Mouse (Mus musculus): ENCODE measurements at regions not wholly inside any gene's neighbourhood (a gene's known extent, or its start where the extent isn't known, plus 50 kb on each side); places are given as distances from the start of the nearest gene placed in this dataset.

DNA sequence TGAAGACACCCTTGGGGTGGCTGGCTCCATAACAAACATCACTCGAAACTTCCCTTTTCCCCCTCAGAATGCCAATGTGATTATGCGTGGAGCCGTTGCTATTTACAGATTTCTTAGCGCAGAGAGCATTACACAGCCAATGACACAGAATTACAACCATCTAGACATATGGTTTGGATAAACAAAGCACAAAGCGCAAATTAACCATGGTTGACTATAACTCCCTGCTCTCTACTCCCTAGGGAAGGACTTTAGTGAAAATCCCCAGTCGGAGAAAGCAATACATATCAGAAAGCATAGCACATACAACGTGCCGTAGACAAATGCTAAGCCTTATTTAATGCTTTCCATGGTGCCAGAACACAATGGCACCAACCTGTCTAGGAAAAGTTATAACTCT is 131.8 kb downstream of the Tshz3 start:
- DNase-seq (ENCODE audit: low spot score in 2 of 2): no peak

DNA sequence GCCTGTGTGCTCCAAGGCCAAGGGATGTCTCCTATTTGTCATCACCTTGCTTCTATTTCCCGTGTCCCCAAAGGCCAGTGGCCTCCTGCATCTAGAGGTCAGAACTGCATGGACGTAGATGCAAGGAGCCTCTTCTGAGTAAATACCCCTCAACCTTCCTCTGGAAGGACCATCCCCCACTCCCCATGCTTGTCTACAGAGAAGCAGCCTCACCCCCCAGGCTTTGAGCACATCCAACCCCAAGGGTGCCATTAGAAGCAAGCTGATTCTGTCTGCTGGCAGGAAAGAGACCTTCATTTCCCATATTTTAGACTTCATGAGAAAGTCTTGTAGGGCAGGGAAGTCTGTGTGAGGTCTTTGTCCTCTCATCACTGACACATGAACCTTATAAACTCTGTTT is 132.2 kb downstream of the Tshz3 start:
- no peak for DNase-seq (ENCODE audit: low spot score in 2 of 2)

DNA sequence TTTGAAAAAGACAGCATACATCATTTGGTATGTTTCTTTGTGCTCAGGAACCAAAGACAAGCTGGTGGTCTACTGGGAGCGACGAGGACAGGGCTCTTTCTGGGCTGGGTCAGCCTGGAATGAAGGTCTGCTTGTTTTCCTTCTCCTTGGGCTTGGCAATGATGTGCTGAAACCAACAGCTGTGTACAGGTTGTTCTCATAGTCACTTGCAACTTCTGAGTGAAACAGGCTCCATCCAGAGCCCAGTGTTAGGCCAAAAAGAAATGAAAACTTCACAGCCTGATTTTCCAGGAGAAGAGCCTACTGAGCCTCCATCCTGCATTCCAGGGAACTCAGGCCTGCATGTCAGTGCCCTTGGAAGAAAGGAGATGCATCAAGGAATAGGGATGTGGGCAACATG is 150.4 kb downstream of the Tshz3 start:
- no peak for DNase-seq (ENCODE audit: low spot score in 2 of 2)

DNA sequence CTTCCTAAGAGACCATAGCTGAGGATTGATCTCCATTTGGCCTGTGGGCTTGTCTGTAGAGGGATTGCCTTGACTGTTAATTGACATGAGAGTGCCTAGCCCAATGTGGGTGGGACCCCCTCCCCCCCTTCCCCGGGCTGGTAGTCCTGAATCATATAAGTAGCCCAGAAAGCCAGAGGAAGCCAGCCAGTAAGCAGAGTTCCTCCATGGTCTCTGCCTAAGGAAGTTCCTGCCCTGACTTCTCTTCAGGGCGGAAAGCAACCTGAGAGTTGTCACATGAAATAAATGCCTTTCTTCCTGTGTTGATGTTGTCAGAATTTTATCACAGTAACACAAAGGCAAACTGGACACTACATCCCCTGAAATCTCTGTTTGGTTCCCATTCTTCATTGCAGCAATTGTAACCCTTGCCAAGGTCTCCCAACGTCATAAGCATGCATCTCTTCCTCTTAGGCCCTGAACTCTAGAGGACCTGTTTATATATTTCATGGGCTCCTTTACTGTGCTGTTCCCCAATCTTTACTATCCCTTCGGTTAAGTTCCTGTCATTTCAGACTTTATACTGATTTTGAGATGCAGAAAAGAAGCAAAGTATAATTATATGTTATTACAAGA is 153.5 kb downstream of the Tshz3 start:
- no peak for DNase-seq (ENCODE audit: low spot score in 2 of 2)

DNA sequence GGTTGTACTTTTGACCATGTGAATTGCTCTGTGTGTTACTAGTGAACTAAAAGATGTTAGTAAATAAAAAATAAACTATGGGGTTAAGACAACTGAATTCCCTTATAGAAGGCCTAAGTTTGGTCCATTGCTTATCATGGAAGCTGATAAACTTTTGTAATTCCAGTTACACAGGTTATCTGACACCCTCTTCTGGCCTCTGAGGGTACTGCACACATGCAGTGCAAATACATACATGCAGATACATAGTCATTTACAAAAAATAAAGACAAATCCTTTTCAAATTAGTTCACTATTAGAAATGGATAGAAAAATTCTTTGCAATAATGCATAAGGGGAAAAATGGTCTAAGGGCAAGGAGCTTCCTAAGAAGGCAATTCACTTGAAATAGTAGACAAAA is 156.4 kb downstream of the Tshz3 start:
- no peak for DNase-seq (ENCODE audit: low spot score in 2 of 2)

DNA sequence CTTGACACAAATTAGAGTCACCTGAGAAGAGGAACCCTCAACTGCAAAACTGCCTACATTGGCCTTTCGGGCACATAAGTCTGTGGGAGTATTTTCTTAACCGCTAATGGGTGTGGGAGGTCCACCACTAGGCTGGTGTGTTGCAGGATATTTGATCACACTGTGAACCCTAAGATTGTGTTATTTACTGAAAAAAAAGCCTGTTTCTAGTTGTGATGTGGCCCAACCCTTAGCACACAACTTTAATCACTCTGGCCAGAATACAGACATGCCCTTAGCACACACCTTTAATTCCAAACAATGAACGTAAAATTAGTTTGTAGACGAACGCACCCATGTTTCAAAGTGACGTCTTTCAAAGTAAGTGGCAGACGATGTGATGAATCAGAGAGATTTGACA is 161.5 kb downstream of the Tshz3 start:
- DNase-seq (ENCODE audit: low spot score in 2 of 2): no peak

DNA sequence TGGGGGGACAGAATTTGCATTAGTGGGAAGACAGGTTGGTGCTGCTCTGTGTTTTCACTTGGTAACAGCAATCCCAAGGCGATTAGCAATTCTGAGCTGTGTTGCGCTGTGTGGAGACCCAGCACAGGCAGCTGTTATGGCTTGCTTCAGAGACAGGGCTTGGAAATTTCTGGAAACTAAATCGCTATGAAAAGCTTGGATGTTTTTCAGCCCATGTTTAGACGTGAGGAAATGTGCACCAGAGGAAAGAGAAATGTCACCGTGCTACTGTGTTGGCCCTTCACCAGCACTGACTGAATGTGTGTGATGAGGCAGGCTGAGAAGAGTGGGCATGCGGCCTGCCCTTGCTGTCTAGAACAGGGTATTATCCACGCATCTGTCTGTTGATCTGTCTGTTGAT is 164.6 kb downstream of the Tshz3 start:
- no peak for DNase-seq (ENCODE audit: low spot score in 2 of 2)

DNA sequence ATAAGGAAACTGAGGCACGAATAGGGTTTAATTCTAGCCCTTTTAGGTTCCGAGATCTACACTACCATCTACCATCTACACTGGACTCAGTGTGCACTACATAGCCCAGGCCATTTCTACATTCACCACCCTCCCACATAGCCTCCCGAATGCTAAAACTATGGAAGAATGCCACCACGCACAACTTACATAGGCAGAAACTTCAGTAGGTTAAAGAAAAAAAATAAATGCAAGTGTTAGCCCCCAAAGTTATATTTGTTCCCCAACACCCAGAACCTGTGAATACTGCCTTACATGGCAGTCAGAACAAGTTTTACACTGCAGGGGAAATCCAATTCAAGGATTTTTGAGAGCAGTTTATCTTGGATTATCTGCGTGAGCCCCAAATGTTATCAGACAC is 165.8 kb downstream of the Tshz3 start:
- no peak for DNase-seq (ENCODE audit: low spot score in 2 of 2)

DNA sequence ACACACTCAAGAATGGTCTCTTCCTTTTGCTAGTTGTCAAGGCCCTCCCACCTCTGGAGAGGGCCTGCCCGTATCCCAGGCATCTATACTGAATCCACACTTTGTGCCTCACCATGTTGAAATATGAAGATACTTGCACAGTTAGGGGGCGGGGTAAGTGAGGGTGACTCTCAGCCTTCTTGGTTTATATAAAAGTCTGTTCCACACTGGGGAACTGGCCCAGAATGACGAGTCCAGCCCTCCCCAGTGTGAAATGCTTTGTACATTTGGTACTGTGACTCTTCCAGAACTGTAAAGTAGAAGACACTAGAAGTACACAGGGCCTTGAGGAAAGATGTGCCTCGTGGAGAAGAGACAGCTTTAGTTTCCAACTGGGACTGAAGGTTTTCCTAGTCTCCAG is 166.8 kb downstream of the Tshz3 start:
- no peak for DNase-seq (ENCODE audit: low spot score in 2 of 2)

DNA sequence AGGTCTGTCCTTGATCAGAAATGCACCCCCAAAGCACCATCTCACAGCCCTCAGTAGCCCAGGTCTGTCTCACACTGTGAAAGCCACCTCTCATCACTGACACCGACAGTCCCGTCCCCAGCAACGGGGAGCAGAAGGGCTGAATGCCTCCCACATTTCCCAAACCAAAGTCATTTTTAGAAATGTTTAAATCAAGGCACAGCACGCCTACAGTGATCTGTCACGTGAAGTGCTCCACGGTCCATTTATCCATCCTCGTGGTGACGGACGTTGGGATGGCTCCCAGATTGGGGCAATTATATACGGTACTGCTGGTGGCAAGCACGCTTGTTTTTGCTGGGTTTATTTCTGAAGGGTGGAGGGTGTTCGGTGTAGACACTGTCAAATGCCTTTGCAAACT is 168.7 kb downstream of the Tshz3 start:
- DNase-seq (ENCODE audit: low spot score in 2 of 2): no peak

DNA sequence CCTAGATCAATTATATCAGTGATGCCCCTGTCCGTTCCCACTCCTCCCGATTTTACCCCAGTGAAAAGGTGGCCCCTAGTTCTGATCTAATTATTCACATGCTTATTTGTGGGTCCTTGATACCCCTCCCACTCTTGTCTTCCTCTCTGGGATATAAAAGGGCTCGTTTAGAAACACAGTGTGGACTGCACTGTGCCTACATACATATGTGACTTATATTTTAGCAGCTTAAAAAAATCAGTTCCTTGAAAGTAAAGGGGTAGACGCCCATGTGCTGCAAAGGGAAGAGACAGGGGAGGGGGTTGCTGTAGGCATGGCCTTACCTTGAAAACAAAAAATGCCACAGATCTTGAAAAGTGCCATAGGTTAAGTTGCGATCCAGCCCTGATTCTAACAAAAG is 176.1 kb downstream of the Tshz3 start:
- no peak for DNase-seq (ENCODE audit: low spot score in 2 of 2)

DNA sequence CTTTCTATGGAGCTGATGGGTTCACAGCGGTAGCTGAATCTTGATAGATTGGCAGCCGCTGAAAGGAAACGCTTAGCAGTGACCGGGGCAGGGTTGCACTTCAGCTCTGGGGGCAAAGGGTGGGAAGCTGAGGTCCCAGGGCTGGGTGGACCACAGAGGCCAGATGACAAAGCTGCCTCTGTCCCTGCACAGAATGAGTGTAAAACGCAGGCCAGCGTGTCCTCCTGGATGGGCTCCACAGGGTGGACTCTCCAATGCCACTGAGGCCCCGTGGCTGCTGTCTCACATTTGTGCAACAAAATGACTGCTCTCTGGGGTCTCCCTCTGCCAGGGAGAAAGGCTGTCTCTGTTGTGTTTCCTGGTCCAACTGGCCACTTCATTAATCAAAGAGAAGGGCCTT is 179.8 kb downstream of the Tshz3 start:
- DNase-seq (ENCODE audit: low spot score in 2 of 2): no peak

DNA sequence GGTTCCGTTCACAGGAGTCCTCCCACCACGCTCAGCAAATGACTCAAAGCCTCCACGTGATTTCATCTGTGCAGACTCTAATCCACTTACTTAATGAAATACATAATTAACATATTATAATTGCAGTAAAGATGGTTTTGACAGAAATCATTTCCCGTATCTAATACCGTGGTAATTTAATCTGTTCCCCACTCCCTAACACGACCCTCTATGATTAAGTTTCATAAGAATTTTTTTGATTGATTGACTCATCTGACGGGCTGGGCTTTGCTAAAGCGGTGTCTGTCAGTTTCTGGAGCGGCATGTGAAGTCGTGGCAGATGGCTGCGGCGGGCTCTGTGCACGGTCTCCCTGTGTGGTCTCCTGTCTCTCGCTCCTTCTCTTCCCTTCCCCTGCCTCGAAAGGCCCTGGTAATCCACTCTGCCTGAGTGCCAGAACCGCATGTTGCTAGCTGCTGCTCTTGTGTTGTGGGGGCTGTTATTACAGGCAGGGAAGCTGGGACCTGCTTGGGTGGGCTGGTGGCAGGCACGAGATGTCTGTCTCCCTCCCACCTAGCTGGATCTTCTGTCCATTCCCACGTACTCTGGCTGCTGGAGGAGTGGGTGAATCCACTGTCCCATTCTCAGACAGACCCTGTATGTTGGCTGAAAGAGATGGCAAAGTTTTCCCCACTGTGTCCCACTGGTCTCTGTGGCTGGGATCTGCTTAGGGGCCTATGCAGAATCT is 195.0 kb downstream of the Tshz3 start:
- DNase-seq (ENCODE audit: low spot score in 2 of 2): peak; percentile 16 to 23

DNA sequence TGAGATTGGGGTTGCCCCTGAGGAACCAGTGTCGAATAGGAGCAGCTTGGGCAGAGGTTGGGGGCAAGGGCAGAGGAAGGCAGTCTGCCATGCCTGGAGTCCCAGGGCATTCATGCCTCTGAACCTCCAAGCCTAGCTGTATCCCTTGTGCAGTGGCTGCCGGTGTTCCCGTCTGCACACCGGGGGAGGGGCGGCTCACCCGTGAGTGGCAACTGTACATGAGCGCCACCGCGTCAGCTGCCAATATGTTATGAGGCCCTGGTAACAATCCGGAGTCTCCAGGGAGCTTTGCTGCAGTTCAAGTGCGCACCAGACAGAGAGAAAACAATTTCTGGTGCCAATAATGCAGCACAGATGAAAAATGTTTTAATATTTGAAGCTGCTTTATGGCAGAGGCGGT is 198.4 kb downstream of the Tshz3 start:
- DNase-seq (ENCODE audit: low spot score in 2 of 2): peak in 1 of 2 experiments; percentile 5

DNA sequence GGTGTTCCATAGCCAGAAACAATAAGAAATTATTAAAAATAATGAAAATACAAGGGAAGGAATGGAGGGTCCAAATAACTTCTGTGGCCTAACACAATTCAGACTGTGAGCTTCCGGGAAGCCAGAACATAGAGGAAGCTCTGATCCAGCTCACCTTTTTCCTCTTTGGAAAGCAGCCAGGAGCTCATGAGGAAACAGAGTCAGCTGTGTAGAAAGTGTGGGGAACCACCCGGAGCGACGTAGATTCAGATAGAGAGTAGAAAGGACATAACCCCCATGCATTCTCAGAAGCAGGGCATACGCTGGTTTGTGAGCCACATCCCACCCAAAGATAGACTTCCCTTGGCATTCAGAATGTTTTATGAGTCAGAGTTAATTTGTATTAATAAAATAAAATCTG is 203.6 kb downstream of the Tshz3 start:
- DNase-seq (ENCODE audit: low spot score in 2 of 2): no peak

DNA sequence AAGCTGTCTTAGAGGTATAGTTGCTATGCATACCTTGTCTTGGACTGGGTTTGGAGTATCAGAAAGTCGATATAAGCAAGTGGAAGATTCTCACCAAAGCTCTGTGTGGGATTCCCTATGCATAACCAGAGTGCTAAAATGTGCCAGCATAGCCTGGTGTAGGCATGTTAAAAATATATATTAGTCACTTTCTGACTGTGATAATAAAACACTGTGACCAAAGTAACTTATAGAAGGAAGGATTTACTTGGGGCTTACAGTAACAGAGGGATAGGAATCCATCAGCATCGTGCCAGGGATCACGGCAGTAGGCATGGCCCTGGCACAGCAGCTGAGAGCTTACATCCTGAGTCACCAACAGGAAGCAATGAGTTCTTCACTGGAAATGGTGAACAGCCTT is 215.4 kb downstream of the Tshz3 start:
- no peak for DNase-seq (ENCODE audit: low spot score in 2 of 2)

DNA sequence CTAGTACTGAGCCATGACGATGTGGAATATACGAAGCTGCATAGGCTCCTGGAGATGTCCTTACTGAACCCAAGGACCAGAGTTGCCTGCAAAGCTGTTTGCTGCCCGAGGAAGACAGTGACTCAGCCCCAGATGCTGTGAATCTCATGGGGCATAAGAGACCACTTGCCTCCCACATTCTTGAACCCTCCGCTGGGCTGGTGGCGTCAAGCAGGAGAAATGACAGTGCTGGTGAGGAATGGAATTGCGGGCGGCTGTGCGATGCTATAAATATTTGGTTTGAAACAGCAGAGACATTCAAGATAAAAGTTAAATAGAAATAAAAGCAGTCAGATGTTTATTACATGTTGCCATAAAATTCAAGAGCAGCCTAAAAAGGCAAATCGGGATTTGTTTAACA is 216.3 kb downstream of the Tshz3 start:
- no peak for DNase-seq (ENCODE audit: low spot score in 2 of 2)

DNA sequence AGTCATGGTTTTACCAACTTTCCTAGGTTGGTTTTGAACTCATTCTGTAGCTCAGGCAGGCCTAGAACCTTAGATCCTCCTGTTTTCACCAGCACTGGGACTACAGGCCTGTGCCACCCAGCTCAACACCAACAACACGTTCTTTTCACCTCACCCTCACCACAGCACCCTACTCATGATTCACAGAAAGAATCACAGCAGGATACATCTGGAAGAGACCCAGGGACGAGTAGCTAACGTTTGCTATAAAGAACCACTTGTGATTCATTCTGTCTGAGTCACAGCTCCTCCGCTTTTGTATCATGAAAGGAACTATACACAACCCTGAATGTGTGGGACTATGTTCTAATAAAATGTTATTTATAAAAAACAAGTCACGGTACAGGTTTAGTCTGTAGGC is 217.3 kb downstream of the Tshz3 start:
- no peak for DNase-seq (ENCODE audit: low spot score in 2 of 2)

DNA sequence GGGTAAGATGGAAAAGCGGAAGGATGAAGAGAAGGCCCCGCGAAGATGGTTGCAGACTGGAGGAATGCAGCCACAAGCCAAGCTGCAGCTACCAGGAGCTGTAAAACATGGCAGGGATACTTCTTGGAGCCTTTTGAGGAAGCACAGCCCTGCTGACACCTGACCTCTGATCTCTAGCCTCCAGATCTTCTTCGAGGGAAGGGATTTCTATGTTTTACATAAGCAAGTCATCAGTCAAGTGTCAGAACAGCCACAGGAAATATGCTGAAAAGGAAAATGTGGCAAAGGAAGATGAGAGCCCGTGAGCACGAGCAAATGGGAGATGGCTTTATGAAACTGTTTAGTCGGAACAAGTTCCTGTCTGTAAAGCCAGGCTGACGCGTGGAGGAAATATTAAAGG is 219.1 kb downstream of the Tshz3 start:
- DNase-seq (ENCODE audit: low spot score in 2 of 2): no peak

DNA sequence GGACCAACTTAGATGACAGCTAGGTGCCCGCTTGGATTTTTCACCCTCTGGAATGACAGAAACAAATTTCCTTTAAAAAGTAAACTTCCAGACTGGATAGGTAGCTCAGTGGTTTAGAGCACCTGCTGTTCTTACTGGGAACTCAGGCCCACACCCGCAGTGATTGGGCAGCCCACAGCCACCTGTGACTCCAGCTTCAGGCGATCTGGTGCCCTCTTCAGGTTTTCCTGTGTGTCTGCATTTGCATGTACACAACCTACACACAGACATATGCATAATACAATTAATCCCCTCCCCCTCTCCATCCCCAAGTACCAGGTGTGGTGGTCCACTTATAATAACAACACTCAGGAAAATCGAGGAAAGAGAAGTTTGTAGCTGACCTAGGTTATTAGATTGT is 221.5 kb downstream of the Tshz3 start:
- DNase-seq (ENCODE audit: low spot score in 2 of 2): no peak

DNA sequence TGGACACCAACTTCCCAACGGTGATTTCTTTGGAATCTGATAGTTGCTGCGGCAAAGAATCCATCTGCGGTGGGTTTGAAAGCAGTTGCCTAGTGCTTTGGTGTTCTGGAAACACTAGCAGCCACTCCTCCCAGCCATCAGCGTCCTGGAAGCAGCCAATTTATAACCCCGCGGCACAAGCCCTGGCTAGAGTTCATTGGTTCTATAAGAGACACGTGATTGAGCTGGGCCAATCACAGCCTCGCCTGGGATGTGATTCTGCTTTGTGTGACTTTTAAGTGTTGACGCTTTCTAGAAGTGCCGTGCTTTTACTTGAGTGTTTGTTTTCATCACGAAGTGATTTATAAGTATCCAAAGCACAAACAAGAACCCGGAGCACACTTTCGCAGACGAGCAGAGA is 223.1 kb downstream of the Tshz3 start:
- DNase-seq (ENCODE audit: low spot score in 2 of 2): no peak

DNA sequence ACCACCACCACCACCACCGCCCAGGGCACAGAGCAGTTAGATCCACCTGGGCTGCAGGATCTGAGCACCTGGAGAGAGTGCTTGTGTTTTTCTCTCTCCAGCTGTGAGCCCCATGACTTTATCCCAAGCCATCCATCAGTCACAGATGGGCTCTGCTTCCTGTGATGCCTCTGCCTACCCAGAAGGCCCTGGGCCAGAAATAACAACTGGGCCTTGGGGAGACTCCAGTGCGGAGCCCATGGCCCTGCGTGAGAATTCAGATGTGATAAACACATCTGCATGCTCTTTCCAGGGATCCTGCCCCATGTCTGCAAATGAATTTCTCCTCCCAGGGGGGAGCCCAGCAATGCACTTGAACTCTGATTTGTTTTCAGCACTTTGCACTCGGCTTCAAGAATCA is 235.6 kb downstream of the Tshz3 start:
- DNase-seq (ENCODE audit: low spot score in 2 of 2): no peak

DNA sequence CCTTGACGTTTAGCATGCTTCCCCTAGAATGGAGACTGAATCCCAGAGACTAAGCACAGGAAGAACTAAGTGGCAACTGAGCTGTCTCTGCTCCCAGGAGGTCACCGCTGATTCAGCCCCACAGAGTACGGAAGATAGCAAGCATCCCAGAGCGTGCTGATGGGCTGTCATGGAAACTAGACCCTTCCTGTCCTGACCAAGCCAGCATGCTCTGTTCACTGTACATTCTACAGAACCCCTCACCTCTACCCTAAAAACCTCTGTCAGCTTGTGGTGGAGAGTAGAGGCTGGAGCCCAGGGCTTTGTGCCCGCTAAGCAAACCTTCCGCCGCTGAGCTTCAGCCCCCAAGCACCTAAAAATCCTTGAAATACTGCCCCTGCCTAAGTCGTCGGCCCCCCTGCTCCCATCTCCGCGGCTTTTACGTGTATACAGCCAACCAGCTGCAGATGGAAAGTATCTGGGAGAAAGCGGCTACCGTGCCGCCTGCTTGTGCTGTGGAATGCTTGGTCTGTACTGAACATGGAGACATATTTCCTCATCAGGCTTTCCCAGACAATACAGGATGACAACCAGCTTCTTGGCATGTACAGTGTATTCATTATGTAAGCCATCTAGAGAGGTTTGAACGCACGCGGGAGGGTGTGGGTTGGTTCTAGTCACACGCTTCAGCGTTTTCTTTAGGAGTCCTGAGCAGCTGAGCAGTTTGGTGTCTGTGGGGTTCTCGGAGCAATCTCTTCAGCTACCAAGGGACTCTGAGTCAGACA is 237.1 kb downstream of the Tshz3 start:
- peak in 1 of 2 experiments; percentile 12 for DNase-seq (ENCODE audit: low spot score in 2 of 2)
